Mouse (Mus musculus): ENCODE measurements around the gene Mfsd12.

Mfsd12 gene

GRCm38 (mm10) chr10:81356991-81357844 lies at the start of gene Mfsd12:
Gene Mfsd12 (plus strand): TSS chr10:81357491.
- DNase-seq (ENCODE audit: low spot score in 2 of 2) = peak; percentile 95 to 96

GRCm38 (mm10) chr10:81309571-81309970 lies 47.7 kb upstream of the Mfsd12 start:
- DNase-seq (ENCODE audit: low spot score in 2 of 2) = no peak

- DNase-seq (ENCODE audit: low spot score in 2 of 2) = no peak
Measured at GRCm38 (mm10) chr10:81313581-81313980, 43.7 kb upstream of the Mfsd12 start.

GRCm38 (mm10) chr10:81314201-81314600 lies 43.1 kb upstream of the Mfsd12 start:
- DNase-seq (ENCODE audit: low spot score in 2 of 2) = no peak

DNA sequence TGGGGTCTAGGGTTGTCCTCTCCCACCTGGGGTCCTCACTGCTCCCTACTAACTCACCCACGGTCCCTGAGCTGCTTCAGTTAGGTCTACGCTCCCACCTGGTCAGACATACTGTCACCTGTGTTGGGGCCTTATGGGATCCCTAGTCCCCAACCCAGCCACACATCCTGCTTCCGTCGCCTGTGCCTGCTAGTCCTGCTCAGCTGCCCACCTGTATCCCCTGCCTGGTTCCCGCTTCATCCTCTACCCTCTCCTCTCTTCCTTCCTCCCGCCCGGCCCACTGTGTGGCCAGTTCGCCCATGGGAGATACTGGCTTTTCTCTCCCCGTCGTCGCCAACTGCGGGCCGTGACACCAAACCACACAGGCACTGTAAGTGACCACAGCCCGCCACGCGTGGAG lies 41.7 kb upstream of the Mfsd12 start:
- peak in 1 of 2 experiments; percentile 34 for DNase-seq (ENCODE audit: low spot score in 2 of 2)

GRCm38 (mm10) chr10:81316338-81317060 lies 40.8 kb upstream of the Mfsd12 start:
- DNase-seq (ENCODE audit: low spot score in 2 of 2) = peak in 1 of 2 experiments; percentile 36

- DNase-seq (ENCODE audit: low spot score in 2 of 2) = peak in 1 of 2 experiments; percentile 42
Measured at GRCm38 (mm10) chr10:81317273-81317672, 40.0 kb upstream of the Mfsd12 start.

DNA sequence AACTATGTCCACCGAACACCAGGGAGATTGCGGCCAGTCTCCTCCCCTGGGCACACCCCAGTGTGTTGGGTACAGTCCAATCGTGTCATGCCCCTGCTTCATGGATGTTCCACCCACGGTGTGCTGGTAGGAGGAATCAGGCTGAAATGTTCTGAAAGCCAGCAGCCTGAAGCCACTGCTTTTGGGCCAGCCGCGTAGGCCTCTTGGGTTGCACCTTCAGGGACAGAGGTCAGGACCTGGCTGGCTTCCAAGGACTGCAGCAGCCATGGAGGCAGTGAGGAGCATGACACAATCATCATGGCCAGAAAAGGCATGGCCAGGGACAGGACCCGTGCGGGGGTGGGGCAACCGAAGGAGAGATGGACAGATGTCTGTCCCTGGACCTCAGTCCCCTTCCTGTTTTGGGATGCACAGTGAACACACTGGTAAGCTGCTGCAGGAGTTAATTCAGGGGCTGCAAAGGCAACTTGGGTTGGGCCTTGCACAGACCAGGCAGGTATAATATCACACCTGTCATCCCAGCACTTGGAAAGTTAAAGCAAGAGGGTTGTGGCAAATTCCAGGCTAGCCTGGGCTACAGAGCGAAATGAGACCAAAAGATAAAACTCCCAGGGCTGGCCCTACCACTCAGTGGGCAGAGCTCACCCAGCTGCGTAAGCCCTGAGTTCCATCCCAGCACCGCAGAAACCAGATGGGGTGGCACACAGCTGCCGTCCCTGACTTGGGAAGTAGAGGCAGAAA lies 38.5 kb upstream of the Mfsd12 start:
- peak; percentile 68 to 70 for DNase-seq (ENCODE audit: low spot score in 2 of 2)

- DNase-seq (ENCODE audit: low spot score in 2 of 2) = peak in 1 of 2 experiments; percentile 63
Measured at GRCm38 (mm10) chr10:81319330-81319699, 38.0 kb upstream of the Mfsd12 start.

GRCm38 (mm10) chr10:81319741-81320549 lies 37.3 kb upstream of the Mfsd12 start:
- peak in 1 of 2 experiments; percentile 71 for DNase-seq (ENCODE audit: low spot score in 2 of 2)

DNA sequence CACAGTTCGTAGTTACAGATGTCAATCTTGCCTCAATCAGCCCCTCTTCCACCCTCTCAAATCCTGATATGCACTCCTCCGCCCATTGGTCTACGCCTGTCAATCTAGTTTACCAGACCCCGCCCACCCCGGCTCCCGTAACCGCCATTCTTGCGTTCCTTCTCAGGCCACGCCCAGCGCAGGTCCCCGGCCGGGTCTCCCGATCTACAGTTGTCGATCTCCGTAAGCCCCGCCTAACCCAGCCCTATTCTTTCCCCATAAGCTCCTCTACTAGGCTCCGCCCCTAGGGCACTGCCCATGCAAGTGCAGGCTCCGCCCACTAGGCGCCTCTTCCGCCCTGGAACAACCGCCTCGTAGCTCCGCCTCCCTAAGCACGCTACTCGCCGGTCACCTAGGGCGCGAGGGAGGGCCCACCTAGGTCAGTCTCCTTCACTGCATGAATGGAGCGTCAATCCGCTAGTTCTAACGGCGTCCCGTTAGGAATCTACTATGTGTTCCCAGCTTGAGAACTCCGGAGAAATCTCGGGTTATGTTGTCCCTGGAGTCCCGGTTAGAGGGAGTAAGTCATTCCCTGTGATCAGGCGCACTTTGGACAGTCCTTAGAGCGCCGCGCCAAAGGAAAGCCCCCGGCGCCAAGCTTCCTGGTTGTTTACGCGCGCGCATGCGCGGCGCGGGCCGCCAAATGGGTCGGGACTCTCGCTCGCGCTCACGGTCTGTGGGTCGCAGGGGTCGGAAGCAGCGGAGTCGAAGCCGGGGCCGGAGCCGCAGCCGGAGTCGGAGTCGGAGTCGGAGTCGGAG lies 36.5 kb upstream of the Mfsd12 start, which contains the start of gene Cactin:
Gene Cactin, plus strand, starts transcription at position 554 of the 798 bp plus-strand sequence.
- peak; percentile 100 for DNase-seq (ENCODE audit: low spot score in 2 of 2)

- DNase-seq (ENCODE audit: low spot score in 2 of 2) = peak in 1 of 2 experiments; percentile 49
Measured at GRCm38 (mm10) chr10:81321436-81321835, 35.9 kb upstream of the Mfsd12 start.

DNA sequence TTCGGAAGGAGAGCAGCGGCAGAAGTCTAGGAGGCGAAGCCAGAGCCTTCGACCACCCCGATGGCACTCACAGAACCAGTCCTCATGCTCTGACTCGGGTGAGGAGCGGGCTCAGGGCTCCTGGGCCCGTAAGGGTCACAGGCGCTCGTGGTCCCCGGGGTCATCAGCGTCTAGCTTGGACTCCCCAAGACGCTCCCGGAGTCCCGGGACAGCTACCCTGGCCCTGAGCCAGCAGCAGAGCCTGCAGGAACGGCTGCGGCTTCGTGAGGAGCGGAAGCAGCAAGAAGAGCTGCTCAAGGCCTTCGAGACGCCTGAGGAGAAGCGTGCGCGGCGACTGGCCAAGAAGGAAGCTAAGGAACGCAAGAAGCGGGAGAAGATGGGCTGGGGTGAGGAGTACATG lies 34.8 kb upstream of the Mfsd12 start:
- DNase-seq (ENCODE audit: low spot score in 2 of 2) = peak in 1 of 2 experiments; percentile 54

GRCm38 (mm10) chr10:81323141-81323775 lies 34.0 kb upstream of the Mfsd12 start:
- DNase-seq (ENCODE audit: low spot score in 2 of 2) = no peak

DNA sequence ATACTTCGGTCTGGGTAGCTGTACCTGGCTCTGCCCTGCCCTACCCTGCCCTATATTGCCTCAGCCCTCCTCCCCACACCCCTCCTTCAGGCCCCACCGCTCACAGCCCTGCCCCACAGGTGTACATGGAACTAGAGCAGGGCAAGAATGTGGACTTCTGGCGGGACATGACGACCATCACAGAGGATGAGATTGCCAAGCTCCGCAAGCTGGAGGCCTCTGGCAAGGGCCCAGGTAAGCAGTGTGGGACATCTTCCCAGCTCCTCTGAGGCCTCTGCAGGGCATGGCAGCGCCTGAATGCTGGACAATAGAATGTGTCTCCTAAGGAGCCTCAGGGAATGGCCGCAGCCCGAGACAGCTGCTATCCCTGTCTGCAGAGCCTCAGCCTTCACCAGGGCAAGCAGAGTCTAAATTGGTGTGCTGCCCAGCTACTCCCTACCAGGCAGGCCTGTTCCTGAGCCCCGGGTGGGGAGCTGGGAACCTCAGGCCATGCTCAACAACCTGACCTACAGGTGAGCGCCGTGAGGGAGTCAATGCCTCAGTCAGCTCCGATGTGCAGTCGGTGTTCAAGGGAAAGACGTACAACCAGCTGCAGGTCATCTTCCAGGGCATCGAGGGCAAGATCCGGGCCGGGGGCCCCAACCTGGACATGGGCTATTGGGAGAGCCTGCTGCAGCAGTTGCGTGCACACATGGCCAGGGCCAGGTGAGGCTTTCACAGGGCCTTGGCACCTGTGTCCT lies 33.3 kb upstream of the Mfsd12 start:
- no peak for DNase-seq (ENCODE audit: low spot score in 2 of 2)

- DNase-seq (ENCODE audit: low spot score in 2 of 2) = no peak
Measured at GRCm38 (mm10) chr10:81325176-81325575, 32.1 kb upstream of the Mfsd12 start.

- DNase-seq (ENCODE audit: low spot score in 2 of 2) = no peak
Measured at GRCm38 (mm10) chr10:81325781-81326180, 31.5 kb upstream of the Mfsd12 start.

DNA sequence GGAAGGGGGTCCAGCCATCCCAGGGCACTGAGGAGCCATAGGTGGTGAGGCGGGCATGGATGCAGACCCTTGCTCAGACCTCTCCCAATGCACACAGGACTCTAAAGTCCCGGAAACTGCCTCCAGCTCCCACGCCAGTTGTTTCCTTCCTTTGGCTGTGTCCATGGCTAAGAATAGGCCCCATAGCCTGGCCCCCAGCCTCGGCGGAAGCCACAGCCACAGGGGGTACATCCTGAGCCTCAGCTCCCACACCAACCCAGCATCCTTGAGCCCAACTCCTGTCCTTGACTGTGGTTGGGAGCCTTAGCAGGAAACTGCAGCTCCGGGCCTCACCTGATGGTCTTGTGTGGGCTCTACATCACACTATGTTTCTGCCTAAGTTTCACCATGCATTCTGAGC lies 30.4 kb upstream of the Mfsd12 start:
- no peak for DNase-seq (ENCODE audit: low spot score in 2 of 2)

- DNase-seq (ENCODE audit: low spot score in 2 of 2) = no peak
Measured at GRCm38 (mm10) chr10:81327959-81328358, 29.3 kb upstream of the Mfsd12 start.

Measured in right cerebral cortex, postnatal 10 days (tissue).